Mouse (Mus musculus) stomach, postnatal 0 days (tissue): Measurements from ENCODE around the gene Nup54. TPM values are rescaled to one million over a fixed set of nuclear protein-coding genes. Genes with fewer than 3 reads are reported as not detected.

Experiments used
- ATAC-seq: fragments of 200-750 bp; cut with Nextera tagmentation; 2 replicates; pipeline ENCODE4 v1.8.0; 2017; ENCODE audit not compliant: low FRiP score, low TSS enrichment
- DNase-seq: peaks from one replicate; pipeline ENCODE4 v3.0.0-alpha.2; 2016; ENCODE audit warnings: low spot score
- H3K27ac ChIP-seq: fragments of 300-500 bp; sonication (generic); replicated peaks from 2 replicates; pipeline ENCODE4 v1.5.1; 2014; ENCODE audit warnings: mild to moderate bottlenecking, control low read depth
- H3K27me3 ChIP-seq: fragments of 300-500 bp; sonication (generic); 2 replicates; pipeline ENCODE4 v1.6.1; 2014; ENCODE audit warnings: low read length; ENCODE audit not compliant: control insufficient read depth, insufficient read depth
- H3K36me3 ChIP-seq: fragments of 300-500 bp; sonication (generic); 2 replicates; pipeline ENCODE4 v1.6.1; 2014; ENCODE audit warnings: low read length, mixed read lengths; ENCODE audit not compliant: control insufficient read depth, insufficient read depth
- H3K4me1 ChIP-seq: fragments of 300-500 bp; sonication (generic); replicated peaks from 2 replicates; pipeline ENCODE4 v1.6.1; 2014; ENCODE audit warnings: antibody characterized with exemption; ENCODE audit not compliant: control insufficient read depth, insufficient read depth
- H3K4me2 ChIP-seq: fragments of 300-500 bp; sonication (generic); replicated peaks from 2 replicates; pipeline ENCODE4 v1.6.1; 2014; ENCODE audit warnings: low read depth, mild to moderate bottlenecking, control low read depth, moderate library complexity
- H3K4me3 ChIP-seq: fragments of 300-500 bp; sonication (generic); 2 replicates; pipeline ENCODE4 v1.5.1; 2014; ENCODE audit warnings: low read depth, low read length, control low read depth
- H3K9ac ChIP-seq: fragments of 300-500 bp; sonication (generic); 2 replicates; pipeline ENCODE4 v1.6.1; 2014; ENCODE audit warnings: mild to moderate bottlenecking, low read length, control low read depth, mixed read lengths
- H3K9me3 ChIP-seq: fragments of 300-500 bp; sonication (generic); 2 replicates; pipeline ENCODE4 v1.6.1; 2016; ENCODE audit warnings: low read length; ENCODE audit not compliant: control insufficient read depth
- CTCF ChIP-seq: IDR thresholded peaks from 2 replicates; pipeline ENCODE4 v1.5.1; 2016; ENCODE audit warnings: antibody characterized with exemption, low read depth, mild to moderate bottlenecking, moderate library complexity
- EP300 ChIP-seq: optimal IDR thresholded peaks from 2 replicates; pipeline ENCODE3; 2016; ENCODE audit warnings: antibody characterized with exemption
- whole genome bisulfite sequencing: fragments of 180-500 bp; shearing (Covaris S2); extraction: QIAGEN DNeasy Blood & Tissue Kit; methylation state at CpG from one replicate; pipeline ENCODE4 v1.1.7; 2014; 5-methylcytosine and 5-hydroxymethylcytosine counted together
- polyA plus RNA-seq: library from polyadenylated mRNA; unstranded; fragments of >200 nt; fragmentation: Nextera tagmentation; extraction: Ambion mirVana; gene quantifications from 2 replicates; pipeline ENCODE4 v1.2.1, GENCODE M21; 2015

The Nup54 gene
- polyA plus RNA-seq, 1 experiment from 2014 or later: 21.4 TPM

GRCm38 (mm10) chr5:92446736-92447135 lies 11.7 kb upstream of the Nup54 start:
- Histone ChIP-seq H3K9me3 (no peaks in the 10 kb centered on the region), H3K27me3 (no peaks in the 10 kb centered on the region), H3K36me3 (peaks cover 34% of the 10 kb centered on the region), H3K27ac (no peak overlapping the region), H3K9ac (no peak overlapping the region), H3K4me3 (no peak overlapping the region), H3K4me1 (no peaks in the 10 kb centered on the region), H3K4me2 (no peak overlapping the region)
- 95% methylated on average over 5 of the region's 5 CpGs for WGBS
- TF ChIP-seq CTCF (no peak), EP300 (no peak)
- no peak for DNase-seq
- ATAC-seq: no peak

- Histone ChIP-seq H3K27ac (no peak overlapping the region), H3K27me3 (no peaks in the 10 kb centered on the region), H3K36me3 (peaks cover 22% of the 10 kb centered on the region), H3K9me3 (no peaks in the 10 kb centered on the region), H3K4me3 (no peak overlapping the region), H3K4me2 (no peak overlapping the region), H3K9ac (no peak overlapping the region), H3K4me1 (no peaks in the 10 kb centered on the region)
- DNase-seq (no peak), ATAC-seq (no peak)
- 89% methylated on average over 2 of the region's 2 CpGs for WGBS
- TF ChIP-seq EP300 (no peak), CTCF (no peak)
Measured at GRCm38 (mm10) chr5:92445016-92445415, 10.0 kb upstream of the Nup54 start.

GRCm38 (mm10) chr5:92442914-92443313 lies 7.9 kb upstream of the Nup54 start:
- H3K27me3 ChIP-seq: no peaks in the 10 kb centered on the region

DNA sequence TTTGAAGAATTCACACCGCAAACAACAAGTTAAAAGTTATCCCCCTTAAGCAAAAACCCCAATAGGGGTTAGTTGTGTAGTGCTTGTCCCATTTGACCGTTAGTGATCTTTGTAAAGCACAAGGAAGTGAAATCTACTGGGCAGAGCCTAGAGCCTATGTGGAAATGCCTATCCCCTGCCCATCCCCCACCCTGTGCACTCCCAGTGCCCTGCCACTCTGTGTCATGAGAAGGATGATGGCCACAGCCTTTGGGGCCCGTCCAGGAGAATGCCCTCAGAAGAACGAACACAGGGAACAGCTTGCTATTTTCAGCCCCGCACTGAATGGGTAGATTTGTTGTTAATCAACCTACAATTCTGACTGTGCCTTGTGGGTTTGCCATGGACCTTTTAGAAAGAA lies 6.5 kb upstream of the Nup54 start:
- Histone ChIP-seq H3K27ac (no peak overlapping the region), H3K27me3 (no peaks in the 10 kb centered on the region), H3K4me1 (no peaks in the 10 kb centered on the region), H3K4me3 (no peak overlapping the region), H3K9ac (no peak overlapping the region), H3K9me3 (no peaks in the 10 kb centered on the region), H3K36me3 (0 out of 2 replicates have a peak, but pooled peaks cover 5% of the 10 kb centered on the region), H3K4me2 (no peak overlapping the region)
- ATAC-seq: peak; percentile 56
- DNase-seq: peak; percentile 22
- TF ChIP-seq EP300 (no peak), CTCF (no peak)
- 70% methylated on average over 5 of the region's 5 CpGs for WGBS

More at GRCm38 (mm10) chr5:92442914-92443313, 7.9 kb upstream of the Nup54 start:
- DNase-seq (no peak), ATAC-seq (no peak)
- no peak overlapping the region for H3K4me2 ChIP-seq
- H3K27ac ChIP-seq: no peak overlapping the region
- no peak overlapping the region for H3K9ac ChIP-seq
- WGBS: 76% methylated on average over 7 of the region's 7 CpGs
- peaks cover 12% of the 10 kb centered on the region; the same call in 1 of the 2 replicates for H3K36me3 ChIP-seq
- no peaks in the 10 kb centered on the region for H3K9me3 ChIP-seq
- no peak for TF ChIP-seq EP300
- no peak for TF ChIP-seq CTCF
- H3K4me1 ChIP-seq: no peaks in the 10 kb centered on the region
- no peak overlapping the region for H3K4me3 ChIP-seq

DNA sequence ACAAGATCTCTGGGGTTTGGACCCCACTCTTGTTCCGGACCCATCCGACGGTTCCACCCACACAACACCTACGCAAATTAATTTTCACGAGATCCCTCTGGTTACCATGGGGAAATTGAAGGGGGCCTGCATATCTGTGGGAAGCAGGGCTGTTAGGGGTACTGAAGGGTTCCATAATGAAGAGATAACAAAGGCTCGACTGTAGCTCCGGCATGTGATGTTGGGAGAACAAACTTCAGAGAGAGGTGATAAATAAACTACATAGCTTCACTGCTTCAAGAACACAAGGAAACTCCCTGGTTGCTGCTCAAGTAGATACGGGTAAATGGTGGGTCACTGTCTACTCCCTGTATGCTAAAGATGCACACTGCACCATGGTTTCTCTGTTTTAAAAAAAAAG lies 3.5 kb upstream of the Nup54 start:
- H3K27me3 ChIP-seq: no peaks in the 10 kb centered on the region
- no peaks in the 10 kb centered on the region for H3K36me3 ChIP-seq
- DNase-seq (no peak), ATAC-seq (no peak)
- no peak overlapping the region for H3K4me2 ChIP-seq
- TF ChIP-seq CTCF (no peak), EP300 (no peak)
- H3K9me3 ChIP-seq: no peaks in the 10 kb centered on the region
- 86% methylated on average over 8 of the region's 8 CpGs for WGBS
- no peak overlapping the region for H3K9ac ChIP-seq
- H3K4me3 ChIP-seq: no peak overlapping the region
- H3K27ac ChIP-seq: no peak overlapping the region
- H3K4me1 ChIP-seq: no peaks in the 10 kb centered on the region

DNA sequence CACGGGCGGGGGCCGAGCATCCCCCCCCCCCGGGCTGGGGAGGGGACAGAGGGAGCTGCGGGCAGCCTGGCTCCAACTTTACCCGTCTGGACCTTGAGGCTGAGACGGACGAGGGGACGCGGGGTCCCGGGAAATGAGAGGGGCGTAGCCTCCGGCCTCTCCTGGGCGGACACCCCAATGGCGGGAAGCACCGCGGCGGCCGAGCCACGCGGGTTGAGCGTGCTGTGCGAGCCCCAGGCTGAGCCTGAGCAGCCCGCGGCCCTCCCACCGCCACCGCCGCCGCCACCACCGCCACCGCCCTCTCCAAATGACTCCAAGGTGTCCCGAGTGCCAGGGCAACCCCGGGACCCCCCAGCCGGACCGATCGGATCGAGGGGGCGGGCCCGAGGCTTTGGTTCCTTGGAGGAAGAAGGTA lies 441 bp downstream of the Nup54 start:
- H3K27me3 ChIP-seq: no peaks in the 10 kb centered on the region
- H3K27ac ChIP-seq: peak overlapping the region; percentile 88
- H3K4me1 ChIP-seq: no peaks in the 10 kb centered on the region
- DNase-seq (no peak), ATAC-seq (peak; percentile 69)
- peak overlapping the region; percentile 95 for H3K4me2 ChIP-seq
- no peak for TF ChIP-seq CTCF
- no peak for TF ChIP-seq EP300
- H3K4me3 ChIP-seq: peak overlapping the region; percentile 98
- no peaks in the 10 kb centered on the region for H3K36me3 ChIP-seq
- under 1% methylated on average over 26 of the region's 39 CpGs for WGBS
- H3K9ac ChIP-seq: peak overlapping the region; percentile 90
- H3K9me3 ChIP-seq: no peaks in the 10 kb centered on the region
